Mouse (Mus musculus) CH12F3 (cell line): ENCODE data around the gene Mrpl40.
"Not testable (repeated sequence)": the region's sequence is repeated elsewhere in the genome, so short reads cannot be mapped to it uniquely, and the experiment has no call there.

Source experiments
- in situ Hi-C: fragments of 300-500 bp; cut with MboI; formaldehyde crosslinking; loops from 2 replicates; pipeline ENCODE4 v1.14.3; 2020; ENCODE audit warnings: low sequenced_read_pairs

Mrpl40 gene

GRCm38 (mm10) chr16:18876442-18877308 lies at the start of gene Mrpl40, which contains the start of gene Hira:
Mrpl40 (minus strand) TSS chr16:18876862.
Hira (plus strand) TSS chr16:18877037.
- in situ Hi-C loops = no loop called here

- in situ Hi-C loops = no loop called here
Measured at GRCm38 (mm10) chr16:18921771-18922170, 45.1 kb upstream of the Mrpl40 start.

- in situ Hi-C loops = no loop called here
Measured at GRCm38 (mm10) chr16:18916064-18916463, 39.4 kb upstream of the Mrpl40 start.

GRCm38 (mm10) chr16:18905648-18906047 lies 29.0 kb upstream of the Mrpl40 start:
- in situ Hi-C loops = no loop called here

- in situ Hi-C loops = no loop called here
Measured at GRCm38 (mm10) chr16:18896429-18896828, 19.8 kb upstream of the Mrpl40 start.

GRCm38 (mm10) chr16:18895249-18895648 lies 18.6 kb upstream of the Mrpl40 start:
- in situ Hi-C loops = no loop called here

GRCm38 (mm10) chr16:18893840-18894372 lies 17.2 kb upstream of the Mrpl40 start:
- in situ Hi-C loops = no loop called here

GRCm38 (mm10) chr16:18884044-18884443 lies 7.4 kb upstream of the Mrpl40 start:
- in situ Hi-C loops = no loop called here

GRCm38 (mm10) chr16:18878091-18878720 lies 1.5 kb upstream of the Mrpl40 start:
- in situ Hi-C loops = no loop called here

- in situ Hi-C loops = no loop called here
Measured at GRCm38 (mm10) chr16:18877386-18878090, 876 bp upstream of the Mrpl40 start.

GRCm38 (mm10) chr16:18876091-18876441 lies 596 bp downstream of the Mrpl40 start:
- in situ Hi-C loops = no loop called here

- in situ Hi-C loops = not testable (repeated sequence)
Measured at GRCm38 (mm10) chr16:18870495-18870894, 6.2 kb downstream of the Mrpl40 start.

GRCm38 (mm10) chr16:18860186-18860585 lies 16.5 kb downstream of the Mrpl40 start:
- in situ Hi-C loops = no loop called here

GRCm38 (mm10) chr16:18858551-18858950 lies 18.1 kb downstream of the Mrpl40 start:
- in situ Hi-C loops = no loop called here

- in situ Hi-C loops = not testable (repeated sequence)
Measured at GRCm38 (mm10) chr16:18849521-18850190, 27.0 kb downstream of the Mrpl40 start.

GRCm38 (mm10) chr16:18846301-18846820 lies 30.3 kb downstream of the Mrpl40 start:
- in situ Hi-C loops = no loop called here

GRCm38 (mm10) chr16:18838346-18838745 lies 38.3 kb downstream of the Mrpl40 start:
- in situ Hi-C loops = no loop called here

- in situ Hi-C loops = no loop called here
Measured at GRCm38 (mm10) chr16:18836468-18837208, 40.0 kb downstream of the Mrpl40 start, which contains the start of the genes 2510002D24Rik and Gm28539. 2510002D24Rik (plus strand) TSS chr16:18836578. Gm28539 (plus strand) TSS chr16:18836584.

GRCm38 (mm10) chr16:18836073-18836467 lies 40.6 kb downstream of the Mrpl40 start:
- in situ Hi-C loops = no loop called here

- in situ Hi-C loops = no loop called here
Measured at GRCm38 (mm10) chr16:18833486-18833885, 43.2 kb downstream of the Mrpl40 start.
